Mouse (Mus musculus): ENCODE measurements around the gene Osbpl8.

DNA sequence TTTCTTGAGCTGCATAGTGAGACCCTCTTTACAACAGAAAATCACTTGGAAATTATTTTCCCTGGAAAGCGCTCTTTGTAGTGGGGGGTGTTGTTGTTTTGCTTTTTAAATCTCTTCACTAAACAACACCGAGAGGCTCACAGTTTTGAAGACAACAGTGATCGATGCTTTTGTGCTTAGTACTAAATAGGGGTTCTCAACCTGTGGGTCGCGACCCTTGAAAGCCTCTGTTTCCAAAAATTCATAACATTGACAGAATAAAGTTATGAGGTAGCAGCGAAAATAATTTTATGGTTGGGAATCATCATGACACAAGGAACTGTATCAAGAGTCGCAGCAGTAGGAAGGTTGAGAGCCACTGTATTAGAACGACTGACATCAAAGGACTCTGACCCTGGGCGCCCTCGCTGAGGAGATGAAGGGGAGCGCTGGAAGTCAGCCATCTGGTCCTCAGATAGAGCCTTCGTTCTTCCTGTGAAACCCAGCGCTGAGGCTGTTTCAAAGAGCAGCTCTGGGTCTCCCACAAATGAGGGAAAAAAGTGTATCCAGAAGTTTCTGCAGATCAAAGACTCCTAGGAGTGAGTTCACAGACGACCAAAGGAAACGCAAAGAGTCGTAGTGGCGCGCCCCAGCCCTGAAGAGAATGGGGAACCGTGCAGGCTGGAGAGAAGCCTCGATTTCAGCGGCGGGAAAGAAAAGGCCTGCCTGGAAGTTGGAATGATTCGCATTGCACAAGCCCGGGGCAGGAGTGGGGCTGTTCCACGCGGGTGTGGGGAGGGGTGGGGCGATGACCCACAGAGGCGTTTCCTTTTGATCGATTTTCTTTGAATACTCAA lies 171.2 kb downstream of the Osbpl8 start:
- TF ChIP-seq CTCF (IDR thresholded peaks at IDR 0.05; ENCODE audit: low read depth, low read length) (no peak), GATA2 (IDR thresholded peaks at IDR 0.05; ENCODE audit: borderline replicate concordance, low read depth, low read length) (no peak)

All from G1E (cell line).